Mouse (Mus musculus) neutrophil, adult 5-6 weeks (primary cell): Measurements from ENCODE around the gene Nucks1. TPM values are rescaled to one million over a fixed set of nuclear protein-coding genes. Genes with fewer than 3 reads are reported as not detected.

Source experiments
- ATAC-seq: fragments of 151-379, 151-347 bp; 2 replicates; pipeline ENCODE4 v1.8.0; 2017; ENCODE audit warnings: mild to moderate bottlenecking, moderate TSS enrichment; ENCODE audit not compliant: insufficient number of reproducible peaks, poor library complexity, low FRiP score, severe bottlenecking; ENCODE audit errors: extremely low read depth
- total RNA-seq: library from RNA; stranded (forward); fragments of 200-1000 nt; gene quantifications from 2 replicates; pipeline ENCODE4 v1.2.3, GENCODE M21; 2017

The Nucks1 gene
- total RNA-seq, 1 experiment from 2014 or later = 84.8 TPM

DNA sequence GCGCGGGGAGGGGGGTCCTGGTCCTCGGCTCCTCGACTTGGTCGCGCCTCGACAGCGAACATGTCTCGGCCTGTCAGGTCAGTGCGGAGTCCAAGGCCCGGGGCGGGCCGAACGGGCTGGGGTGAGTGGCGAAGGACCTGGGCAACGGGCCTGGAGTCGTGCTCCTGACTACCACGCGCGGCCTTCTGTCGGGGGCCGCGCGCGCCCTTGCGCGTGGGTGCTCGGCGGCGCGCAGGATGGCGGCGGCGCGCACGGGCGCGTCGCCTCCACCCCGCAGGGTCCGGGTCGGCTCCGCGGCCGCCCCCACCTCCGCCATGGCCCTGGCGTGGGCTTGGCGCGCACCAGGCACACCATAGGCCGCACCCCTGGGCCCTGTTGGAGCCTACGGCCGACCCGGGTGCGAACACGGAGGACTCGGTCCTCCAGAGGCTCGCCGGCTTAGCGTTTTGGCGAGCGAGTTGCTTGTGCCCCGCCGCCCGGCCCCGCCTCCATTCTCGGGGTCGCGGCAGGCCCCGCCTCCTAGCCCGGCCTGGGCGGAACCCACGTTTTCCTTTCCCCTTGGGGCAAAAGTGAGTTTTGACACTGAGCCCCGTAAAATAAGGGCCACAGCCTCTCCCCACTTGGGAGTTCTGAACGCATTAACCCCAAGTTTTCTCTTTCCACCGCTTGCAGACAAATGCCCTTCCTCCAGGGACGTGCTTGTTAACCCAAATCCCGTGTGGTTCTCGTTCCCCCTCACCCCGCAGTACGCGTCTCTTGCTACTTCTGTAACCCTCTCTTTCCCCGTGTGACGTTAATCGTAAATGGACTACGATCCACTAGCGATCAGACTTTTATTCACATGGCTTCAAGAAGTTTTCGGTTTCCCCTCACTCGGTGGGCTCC lies 582 bp downstream of the Nucks1 start:
- peak; percentile 50 for ATAC-seq

- no peak for ATAC-seq
These were observed 7.3 kb downstream of the Nucks1 start for GRCm38 (mm10) chr1:131917634-131918033.

DNA sequence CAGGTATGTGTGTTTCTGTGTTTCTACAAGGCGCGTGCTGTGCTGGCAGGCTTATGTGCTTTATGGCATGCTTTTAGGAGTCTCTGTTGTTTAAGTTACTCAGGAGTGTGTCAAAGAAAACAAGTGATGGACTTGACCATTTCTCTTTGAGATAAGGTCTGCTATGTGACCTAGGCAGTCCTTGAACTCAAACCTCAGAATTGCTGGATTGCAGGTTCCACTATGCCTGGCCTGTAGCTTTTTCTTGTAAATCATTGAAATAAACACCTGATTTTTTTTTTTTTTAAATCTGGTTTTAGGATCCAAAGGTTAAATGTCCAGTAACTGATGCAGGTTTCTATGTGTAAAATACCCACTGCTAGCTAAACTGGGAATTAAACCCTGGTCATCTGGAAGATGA lies 8.7 kb downstream of the Nucks1 start:
- ATAC-seq = no peak

DNA sequence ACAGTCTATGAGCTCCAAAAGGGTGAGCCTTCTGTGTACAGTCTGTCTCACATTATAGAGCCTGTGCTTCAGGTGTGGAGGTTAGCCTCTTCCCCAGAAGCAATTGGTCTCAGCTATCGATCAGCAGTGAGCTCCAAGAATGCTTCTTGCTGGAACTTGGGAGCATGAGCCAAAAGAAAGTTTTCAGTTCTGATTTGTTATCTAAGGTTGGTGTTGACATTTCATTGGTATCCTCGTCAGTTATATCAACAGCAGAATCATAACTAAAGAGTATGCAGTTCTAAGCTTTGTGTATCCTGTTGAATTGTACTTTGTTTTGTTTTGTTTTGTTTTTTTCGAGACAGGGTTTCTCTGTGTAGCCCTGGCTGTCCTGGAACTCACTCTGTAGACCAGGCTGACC lies 11.8 kb downstream of the Nucks1 start:
- no peak for ATAC-seq

GRCm38 (mm10) chr1:131933471-131933870 lies 23.1 kb downstream of the Nucks1 start:
- ATAC-seq = no peak

DNA sequence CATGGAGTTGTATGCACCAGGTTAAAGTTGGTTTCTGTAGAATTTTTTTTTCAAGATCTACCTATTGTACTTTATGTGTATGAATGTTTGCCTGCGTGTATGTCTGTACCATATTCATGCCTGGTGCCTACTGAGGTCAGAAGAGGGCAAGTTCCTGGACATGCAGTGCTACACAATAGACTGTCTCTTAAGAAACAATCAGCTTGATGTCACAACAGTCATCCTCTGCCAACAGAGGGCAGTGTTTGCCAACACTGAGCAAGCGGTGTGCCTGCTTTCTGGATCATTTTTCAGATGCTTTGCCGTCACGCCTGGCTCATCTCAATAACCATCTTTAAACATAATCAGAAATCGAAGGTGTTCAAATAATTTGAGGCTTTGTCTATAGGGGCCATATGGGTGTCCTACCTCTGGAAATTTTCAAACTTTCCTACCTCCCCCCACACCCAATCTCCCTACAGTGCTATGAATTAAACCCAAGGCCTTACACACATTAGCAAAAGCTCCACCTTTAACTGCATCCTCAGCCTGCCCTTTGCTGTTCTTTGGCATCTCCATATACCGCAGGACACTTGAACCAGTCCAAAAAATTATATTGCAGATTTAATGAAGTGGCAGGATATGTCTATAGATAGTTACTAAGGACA lies 27.4 kb downstream of the Nucks1 start:
- no peak for ATAC-seq

GRCm38 (mm10) chr1:131938811-131939210 lies 28.5 kb downstream of the Nucks1 start:
- no peak for ATAC-seq

GRCm38 (mm10) chr1:131940711-131941244 lies 30.4 kb downstream of the Nucks1 start:
- no peak for ATAC-seq

DNA sequence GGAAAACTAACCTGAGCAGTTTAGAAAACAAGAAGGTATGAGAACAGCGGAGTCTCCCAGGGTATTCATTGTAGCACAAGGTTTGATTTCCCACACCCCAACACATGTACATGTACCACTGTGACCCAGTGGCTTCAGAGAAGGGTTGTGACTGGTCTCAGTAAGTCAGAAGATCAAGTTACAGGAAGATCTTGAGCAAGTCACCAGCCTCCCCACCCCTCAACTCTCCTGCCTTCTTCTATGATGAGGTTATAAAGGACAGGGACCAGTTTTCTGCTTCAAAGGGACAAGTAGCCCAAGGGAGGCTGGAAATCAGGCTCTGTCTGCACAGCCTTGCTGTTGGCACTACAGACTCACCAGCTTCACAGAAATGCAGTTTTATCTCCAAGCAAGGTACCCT lies 31.2 kb downstream of the Nucks1 start:
- ATAC-seq = no peak

DNA sequence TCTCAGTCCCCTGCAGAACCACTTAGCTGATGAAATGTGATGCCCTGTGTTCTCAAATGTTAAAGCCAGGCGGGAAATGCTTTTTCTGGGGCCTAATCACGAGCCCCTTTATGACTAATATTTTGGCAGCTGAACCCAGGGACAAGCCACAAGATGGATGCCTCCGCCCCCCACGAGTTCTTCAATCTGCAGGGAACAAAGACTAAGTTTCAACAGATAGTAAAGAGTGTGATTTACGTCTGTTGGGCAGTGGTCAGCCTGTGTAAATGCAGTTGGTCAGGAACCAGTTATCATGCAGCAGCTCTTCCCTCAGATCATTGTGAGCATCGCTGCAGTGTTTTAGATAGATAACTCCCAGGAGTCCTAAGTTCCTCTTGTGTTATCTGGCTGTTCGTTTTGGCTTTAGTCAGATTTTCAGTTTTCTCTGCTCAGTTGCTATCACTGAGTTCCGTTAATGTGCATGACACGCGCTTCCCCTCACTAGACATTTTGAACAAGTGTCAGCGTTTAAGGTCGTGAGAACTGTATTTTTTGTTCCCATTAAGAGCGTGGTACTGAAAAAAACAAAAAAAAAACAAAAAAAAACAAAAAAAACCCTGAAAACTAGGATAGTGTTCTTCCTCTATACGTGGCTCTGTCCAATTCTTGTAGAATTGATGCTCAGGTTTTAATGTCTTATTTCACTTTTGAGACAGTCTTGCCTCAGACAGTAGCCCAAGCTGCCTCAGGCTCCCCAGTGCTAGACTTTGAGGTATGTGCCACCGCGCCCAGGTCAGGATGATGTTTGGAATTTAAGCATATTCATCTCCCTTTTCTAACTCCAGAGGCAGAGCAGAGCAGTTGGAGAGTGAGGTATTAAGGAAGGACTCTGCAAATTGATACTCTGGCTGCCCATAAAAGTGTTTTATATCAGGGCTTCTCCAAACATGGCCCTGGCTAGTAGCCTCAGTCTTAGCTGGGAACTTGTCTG lies 32.6 kb downstream of the Nucks1 start:
- ATAC-seq = no peak

DNA sequence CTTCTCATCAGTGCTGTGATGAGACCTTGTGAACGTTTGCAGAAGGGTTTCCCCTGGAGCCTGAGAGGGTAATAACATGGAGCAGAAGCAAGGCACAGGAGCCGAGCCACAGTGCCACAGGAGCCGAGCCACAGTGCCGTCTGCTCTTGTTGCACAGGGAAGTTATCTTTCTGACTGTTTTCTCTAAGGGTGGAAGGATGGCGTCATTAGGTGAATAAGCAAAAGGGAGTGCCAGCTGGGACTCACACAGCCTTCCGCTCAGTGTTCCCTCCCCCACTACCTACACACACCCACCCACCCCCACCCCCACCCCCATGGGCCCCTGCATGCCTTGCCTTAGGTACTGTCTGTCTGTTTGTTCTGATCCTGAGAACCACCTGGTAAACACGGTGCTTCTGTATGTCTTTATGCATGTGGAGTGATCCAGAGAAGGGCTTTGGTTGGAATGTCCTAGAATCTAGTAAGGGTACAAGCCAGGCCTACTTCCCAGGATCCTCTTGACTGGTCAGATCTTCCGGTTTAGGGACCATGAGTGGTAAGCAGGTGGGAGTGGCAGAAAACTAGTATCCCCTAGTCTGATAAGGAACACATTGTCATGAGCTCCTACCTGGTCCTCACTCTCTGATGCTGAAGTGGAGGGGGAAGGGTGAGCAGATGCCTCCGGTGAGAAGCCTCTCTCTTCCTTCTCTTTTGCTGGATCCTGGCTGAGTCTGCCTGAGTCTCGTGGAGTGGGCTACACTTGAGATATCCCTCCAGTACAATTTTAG lies 35.5 kb downstream of the Nucks1 start:
- no peak for ATAC-seq

DNA sequence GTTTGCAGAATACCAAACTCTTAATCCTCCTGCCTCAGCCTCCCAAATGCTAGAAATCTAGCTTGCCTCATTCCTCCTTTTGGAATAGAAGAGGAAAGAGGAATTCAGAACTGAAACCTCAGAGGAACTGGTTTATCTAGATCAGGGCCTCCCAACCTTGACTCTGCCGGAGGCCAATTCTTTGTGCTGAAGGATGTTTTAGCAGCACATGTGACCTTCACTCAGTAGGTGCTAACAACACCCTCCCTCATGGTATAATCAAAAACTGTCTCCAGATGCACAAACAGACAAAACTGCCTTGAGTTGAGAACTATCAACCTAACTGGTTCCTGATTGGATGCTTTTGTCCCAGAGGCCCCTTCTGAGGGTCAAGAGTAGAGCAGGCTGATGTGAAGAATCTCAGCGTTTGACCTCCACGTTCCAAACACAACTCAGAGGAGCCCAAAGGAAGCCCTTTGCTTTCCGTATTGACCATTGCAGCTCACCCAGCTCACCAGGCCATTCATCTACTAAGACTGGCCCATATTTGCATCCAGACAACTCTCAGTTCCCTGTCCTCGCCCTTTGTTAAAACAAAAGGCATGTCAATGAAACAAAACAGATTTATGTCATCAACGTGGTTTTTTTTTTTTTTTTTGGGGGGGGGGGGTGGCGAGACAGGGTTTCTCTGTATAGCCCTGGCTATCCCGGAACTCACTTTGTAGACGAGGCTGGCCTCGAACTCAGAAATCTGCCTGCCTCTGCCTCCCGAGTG lies 36.3 kb downstream of the Nucks1 start:
- no peak for ATAC-seq

- no peak for ATAC-seq
These were observed 37.7 kb downstream of the Nucks1 start for GRCm38 (mm10) chr1:131947997-131948525.

DNA sequence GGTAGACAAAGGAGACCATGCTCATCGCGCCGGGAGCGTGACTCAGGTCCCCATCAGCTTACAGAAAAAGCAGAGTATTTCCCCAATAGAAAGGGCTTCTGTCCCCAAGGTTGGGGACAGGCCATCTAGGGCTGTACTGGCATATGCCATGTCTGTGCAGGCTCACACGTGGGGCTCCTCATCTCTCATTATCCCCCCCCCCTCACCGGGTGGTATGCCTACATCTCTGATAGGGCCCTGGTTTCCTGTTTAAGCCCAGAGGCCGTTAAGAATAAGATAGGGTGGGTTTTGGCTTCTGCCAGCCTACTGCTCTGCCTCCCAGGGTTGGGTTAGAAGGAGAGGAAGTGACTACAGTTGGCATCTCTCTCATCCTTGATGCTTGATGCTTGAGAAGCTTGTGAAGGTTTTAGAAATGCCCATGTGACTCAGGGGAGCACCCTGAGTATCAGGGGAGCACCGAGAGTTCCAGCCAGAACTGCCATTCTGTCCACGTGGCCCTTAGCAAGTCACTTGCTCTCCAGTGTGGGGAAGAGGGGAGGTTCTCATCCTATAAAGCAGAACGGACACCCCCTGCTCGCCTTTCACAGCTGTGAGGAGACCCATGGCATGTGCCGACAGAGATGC lies 44.0 kb downstream of the Nucks1 start:
- ATAC-seq = no peak

- no peak for ATAC-seq
These were observed 44.9 kb downstream of the Nucks1 start for GRCm38 (mm10) chr1:131955131-131955757.

DNA sequence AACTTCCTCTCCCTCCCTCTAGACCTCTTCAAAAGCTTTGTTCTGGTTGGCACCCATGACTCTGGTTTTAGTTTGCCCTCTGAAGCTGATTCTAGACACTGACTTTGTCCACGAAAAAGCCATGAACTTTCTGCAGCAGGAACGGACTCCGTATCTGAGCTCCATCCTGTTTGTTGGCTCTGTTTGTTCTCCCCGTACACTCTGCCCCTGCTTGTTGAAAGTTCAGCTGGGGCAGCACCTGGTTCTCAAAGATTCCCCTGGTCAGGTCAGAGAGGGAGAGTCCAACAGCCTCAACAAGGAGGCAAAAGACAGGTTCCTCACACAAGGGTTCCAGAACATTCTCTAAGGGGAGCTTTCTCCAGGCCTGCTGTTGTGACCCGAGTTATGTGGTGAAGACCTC lies 47.1 kb downstream of the Nucks1 start:
- no peak for ATAC-seq

GRCm38 (mm10) chr1:131961004-131961403 lies 50.7 kb downstream of the Nucks1 start:
- no peak for ATAC-seq
